Mouse (Mus musculus): ENCODE measurements at regions not wholly inside any gene's neighbourhood (a gene's known extent, or its start where the extent isn't known, plus 50 kb on each side); places are given as distances from the start of the nearest gene placed in this dataset.

- no peaks in the 10 kb centered on the region for H3K36me3 ChIP-seq
- H3K27me3 ChIP-seq = no peaks in the 10 kb centered on the region
- H3K4me2 ChIP-seq (replicated peaks) = no peak overlapping the region
- WGBS = 28% methylated on average over 9 of the region's 9 CpGs
- no peak overlapping the region for H3K4me3 ChIP-seq
- H3K9me3 ChIP-seq = no peaks in the 10 kb centered on the region
- H3K9ac ChIP-seq (replicated peaks) = no peak overlapping the region
- H3K27ac ChIP-seq (replicated peaks) = no peak overlapping the region
- ATAC-seq (replicated peaks) = 0 out of 2 replicates have a peak, but pooled peaks have one; percentile 51
- H3K4me1 ChIP-seq = no peaks in the 10 kb centered on the region
These were observed 273.8 kb upstream of the Elavl2 start for GRCm38 (mm10) chr4:91674318-91674949.

GRCm38 (mm10) chr4:91673325-91673724 lies 272.7 kb upstream of the Elavl2 start:
- Histone ChIP-seq H3K9me3 (no peaks in the 10 kb centered on the region), H3K4me3 (no peak overlapping the region), H3K36me3 (no peaks in the 10 kb centered on the region), H3K27ac (replicated peaks) (no peak overlapping the region), H3K27me3 (no peaks in the 10 kb centered on the region), H3K9ac (replicated peaks) (no peak overlapping the region), H3K4me1 (no peaks in the 10 kb centered on the region), H3K4me2 (replicated peaks) (no peak overlapping the region)
- no peak for ATAC-seq (replicated peaks)
